Mouse (Mus musculus) neural tube, embryonic 15.5 days (tissue): ENCODE results near the gene 1700016K19Rik. TPM values are rescaled to one million over a fixed set of nuclear protein-coding genes. Genes with fewer than 3 reads are reported as not detected.

Experiments
- ATAC-seq: fragments of 200-750 bp; cut with Nextera tagmentation; 2 replicates; pipeline ENCODE4 v1.8.0; 2017; ENCODE audit warnings: mild to moderate bottlenecking, moderate TSS enrichment, moderate library complexity; ENCODE audit not compliant: low FRiP score
- H3K27ac ChIP-seq: fragments of 300-500 bp; sonication (generic); replicated peaks from 2 replicates; pipeline ENCODE4 v1.5.1; 2015; ENCODE audit warnings: mild to moderate bottlenecking, inconsistent platforms
- H3K27me3 ChIP-seq: fragments of 300-500 bp; sonication (generic); replicated peaks from 2 replicates; pipeline ENCODE4 v1.6.1; 2015; ENCODE audit warnings: inconsistent platforms
- H3K36me3 ChIP-seq: fragments of 300-500 bp; sonication (generic); 2 replicates; pipeline ENCODE4 v1.6.1; 2015; ENCODE audit warnings: inconsistent platforms
- H3K4me1 ChIP-seq: fragments of 300-500 bp; sonication (generic); 2 replicates; pipeline ENCODE4 v1.6.1; 2015; ENCODE audit warnings: inconsistent platforms
- H3K4me2 ChIP-seq: fragments of 300-500 bp; sonication (generic); 2 replicates; pipeline ENCODE4 v1.6.1; 2015; ENCODE audit warnings: inconsistent platforms, mild to moderate bottlenecking, moderate library complexity
- H3K4me3 ChIP-seq: fragments of 300-500 bp; sonication (generic); replicated peaks from 2 replicates; pipeline ENCODE4 v1.5.1; 2015; ENCODE audit warnings: mild to moderate bottlenecking, inconsistent platforms
- H3K9ac ChIP-seq: fragments of 300-500 bp; sonication (generic); replicated peaks from 2 replicates; pipeline ENCODE4 v1.6.1; 2015; ENCODE audit warnings: mild to moderate bottlenecking, inconsistent platforms
- H3K9me3 ChIP-seq: fragments of 300-500 bp; sonication (generic); replicated peaks from 2 replicates; pipeline ENCODE4 v1.6.1; 2016; ENCODE audit warnings: inconsistent platforms
- WGBS: fragments of 180-500 bp; shearing (Covaris S2); methylation state at CpG from one replicate; pipeline ENCODE4 v1.1.7; 2015; ENCODE audit warnings: mixed read lengths; 5-methylcytosine and 5-hydroxymethylcytosine counted together
- polyA plus RNA-seq: library from polyadenylated mRNA; unstranded; fragments of >200 nt; fragmentation: Nextera tagmentation; extraction: Ambion mirVana; gene quantifications from 2 replicates; pipeline ENCODE4 v1.2.1, GENCODE M21; 2015

The 1700016K19Rik gene
- polyA plus RNA-seq, 1 experiment from 2014 or later, result 3.3 TPM

- no peak overlapping the region for H3K4me2 ChIP-seq
- no peaks in the 10 kb centered on the region for H3K9me3 ChIP-seq
- H3K9ac ChIP-seq, result no peak overlapping the region
- H3K27me3 ChIP-seq, result no peaks in the 10 kb centered on the region
- H3K4me1 ChIP-seq, result no peaks in the 10 kb centered on the region
- 58% methylated on average over 4 of the region's 4 CpGs for WGBS
- no peaks in the 10 kb centered on the region for H3K36me3 ChIP-seq
- ATAC-seq, result no peak
- no peak overlapping the region for H3K4me3 ChIP-seq
- H3K27ac ChIP-seq, result no peak overlapping the region
Measured at GRCm38 (mm10) chr11:76015814-76016213, 16.1 kb downstream of the 1700016K19Rik start.

GRCm38 (mm10) chr11:76019879-76020278, 20.2 kb downstream of the 1700016K19Rik start:
- WGBS, result 83% methylated on average over 4 of the region's 4 CpGs
- Histone ChIP-seq H3K4me1 (no peaks in the 10 kb centered on the region), H3K9ac (no peak overlapping the region), H3K9me3 (no peaks in the 10 kb centered on the region), H3K4me2 (no peak overlapping the region), H3K36me3 (no peaks in the 10 kb centered on the region), H3K27me3 (peaks cover under 1% of the 10 kb centered on the region; the same call in 1 of the 2 replicates), H3K27ac (no peak overlapping the region), H3K4me3 (no peak overlapping the region)
- no peak for ATAC-seq

GRCm38 (mm10) chr11:76020916-76021315, 21.2 kb downstream of the 1700016K19Rik start:
- H3K4me2 ChIP-seq, result no peak overlapping the region
- H3K27me3 ChIP-seq, result peaks cover 4% of the 10 kb centered on the region; the same call in 1 of the 2 replicates
- no peak for ATAC-seq
- H3K36me3 ChIP-seq, result no peaks in the 10 kb centered on the region
- 0 out of 2 replicates have a peak, but pooled peaks cover 2% of the 10 kb centered on the region for H3K4me1 ChIP-seq
- no peaks in the 10 kb centered on the region for H3K9me3 ChIP-seq
- whole genome bisulfite sequencing, result 83% methylated on average over 9 of the region's 9 CpGs
- no peak overlapping the region for H3K9ac ChIP-seq
- no peak overlapping the region for H3K4me3 ChIP-seq
- H3K27ac ChIP-seq, result no peak overlapping the region

- ATAC-seq, result no peak
- H3K36me3 ChIP-seq, result no peaks in the 10 kb centered on the region
- H3K4me1 ChIP-seq, result peaks cover 17% of the 10 kb centered on the region
- no peaks in the 10 kb centered on the region for H3K9me3 ChIP-seq
- peaks cover 4% of the 10 kb centered on the region; the same call in 1 of the 2 replicates for H3K27me3 ChIP-seq
- 75% methylated on average over 7 of the region's 7 CpGs for WGBS
- H3K9ac ChIP-seq, result no peak overlapping the region
- H3K4me3 ChIP-seq, result no peak overlapping the region
- H3K4me2 ChIP-seq, result no peak overlapping the region
- no peak overlapping the region for H3K27ac ChIP-seq
Measured at GRCm38 (mm10) chr11:76025080-76025583, 25.4 kb downstream of the 1700016K19Rik start.

GRCm38 (mm10) chr11:76026527-76027138, 26.9 kb downstream of the 1700016K19Rik start:
- Histone ChIP-seq H3K9ac (peak overlapping the region; percentile 41), H3K4me2 (peak overlapping the region; percentile 90), H3K4me3 (peak overlapping the region; percentile 65), H3K4me1 (peaks cover 17% of the 10 kb centered on the region), H3K9me3 (no peaks in the 10 kb centered on the region), H3K27ac (no peak overlapping the region), H3K36me3 (no peaks in the 10 kb centered on the region), H3K27me3 (peaks cover 4% of the 10 kb centered on the region; the same call in 1 of the 2 replicates)
- 4% methylated on average over 13 of the region's 14 CpGs for WGBS
- no peak for ATAC-seq

GRCm38 (mm10) chr11:76027139-76028071, 27.7 kb downstream of the 1700016K19Rik start, which contains the start of gene Rflnb:
Rflnb (minus strand) TSS chr11:76027782.
- peak; percentile 81 for ATAC-seq
- no peak within 1 kb of the TSS for H3K27ac ChIP-seq

GRCm38 (mm10) chr11:76028072-76028465, 28.4 kb downstream of the 1700016K19Rik start:
- peak; percentile 42; the same call in 1 of the 2 replicates for ATAC-seq
- 3% methylated on average over 12 of the region's 14 CpGs for WGBS

More at GRCm38 (mm10) chr11:76027139-76028071, 27.7 kb downstream of the 1700016K19Rik start, which contains the start of gene Rflnb:
- Histone ChIP-seq H3K4me3 (peak within 1 kb of the TSS; percentile 65), H3K36me3 (no peaks in the 10 kb centered on the region), H3K27me3 (peaks cover 4% of the 10 kb centered on the region; the same call in 1 of the 2 replicates), H3K4me1 (peaks cover 17% of the 10 kb centered on the region), H3K9ac (peak within 1 kb of the TSS; percentile 41), H3K9me3 (no peaks in the 10 kb centered on the region), H3K4me2 (peak within 1 kb of the TSS; percentile 90)
- under 1% methylated on average over 99 of the region's 112 CpGs for WGBS

GRCm38 (mm10) chr11:76033359-76033758, 33.6 kb downstream of the 1700016K19Rik start:
- Histone ChIP-seq H3K4me3 (no peak overlapping the region), H3K36me3 (no peaks in the 10 kb centered on the region), H3K9me3 (no peaks in the 10 kb centered on the region), H3K9ac (no peak overlapping the region), H3K27me3 (no peaks in the 10 kb centered on the region; the same call in 1 of the 2 replicates), H3K4me2 (no peak overlapping the region), H3K4me1 (no peaks in the 10 kb centered on the region), H3K27ac (no peak overlapping the region)
- no peak for ATAC-seq
- whole genome bisulfite sequencing, result 75% methylated on average over 6 of the region's 6 CpGs

More at GRCm38 (mm10) chr11:76028072-76028465, 28.4 kb downstream of the 1700016K19Rik start:
- Histone ChIP-seq H3K36me3 (no peaks in the 10 kb centered on the region), H3K9ac (peak overlapping the region; percentile 41), H3K27me3 (peaks cover 4% of the 10 kb centered on the region; the same call in 1 of the 2 replicates), H3K4me3 (peak overlapping the region; percentile 65), H3K9me3 (no peaks in the 10 kb centered on the region), H3K4me1 (peaks cover 17% of the 10 kb centered on the region), H3K4me2 (peak overlapping the region; percentile 90), H3K27ac (no peak overlapping the region)

GRCm38 (mm10) chr11:76033836-76034235, 34.1 kb downstream of the 1700016K19Rik start:
- no peaks in the 10 kb centered on the region; the same call in 1 of the 2 replicates for H3K27me3 ChIP-seq
- H3K4me1 ChIP-seq, result no peaks in the 10 kb centered on the region
- no peak overlapping the region for H3K27ac ChIP-seq
- H3K9me3 ChIP-seq, result no peaks in the 10 kb centered on the region
- no peak overlapping the region for H3K4me2 ChIP-seq
- H3K4me3 ChIP-seq, result no peak overlapping the region
- no peak for ATAC-seq
- no peak overlapping the region for H3K9ac ChIP-seq
- no peaks in the 10 kb centered on the region for H3K36me3 ChIP-seq
- WGBS, result 46% methylated on average over 4 of the region's 4 CpGs

GRCm38 (mm10) chr11:76035182-76035581, 35.5 kb downstream of the 1700016K19Rik start:
- WGBS, result 77% methylated on average over 8 of the region's 8 CpGs
- Histone ChIP-seq H3K4me2 (no peak overlapping the region), H3K4me1 (no peaks in the 10 kb centered on the region), H3K36me3 (no peaks in the 10 kb centered on the region), H3K4me3 (no peak overlapping the region), H3K9me3 (no peaks in the 10 kb centered on the region), H3K9ac (no peak overlapping the region), H3K27me3 (no peaks in the 10 kb centered on the region), H3K27ac (no peak overlapping the region)
- ATAC-seq, result no peak

GRCm38 (mm10) chr11:76037581-76038294, 38.0 kb downstream of the 1700016K19Rik start:
- no peak for ATAC-seq
- Histone ChIP-seq H3K9ac (no peak overlapping the region), H3K4me2 (no peak overlapping the region), H3K27me3 (no peaks in the 10 kb centered on the region), H3K4me1 (peaks cover 7% of the 10 kb centered on the region; the same call in 1 of the 2 replicates), H3K36me3 (no peaks in the 10 kb centered on the region), H3K4me3 (no peak overlapping the region), H3K9me3 (no peaks in the 10 kb centered on the region), H3K27ac (no peak overlapping the region)
- WGBS, result 63% methylated on average over 6 of the region's 6 CpGs
